Mouse (Mus musculus) stomach, postnatal 0 days (tissue): ENCODE data around the gene Rtn2.

Source experiments
- CTCF ChIP-seq: IDR thresholded peaks from 2 replicates; pipeline ENCODE4 v1.5.1; 2016; ENCODE audit warnings: antibody characterized with exemption, low read depth, mild to moderate bottlenecking, moderate library complexity
- EP300 ChIP-seq: optimal IDR thresholded peaks from 2 replicates; pipeline ENCODE3; 2016; ENCODE audit warnings: antibody characterized with exemption

DNA sequence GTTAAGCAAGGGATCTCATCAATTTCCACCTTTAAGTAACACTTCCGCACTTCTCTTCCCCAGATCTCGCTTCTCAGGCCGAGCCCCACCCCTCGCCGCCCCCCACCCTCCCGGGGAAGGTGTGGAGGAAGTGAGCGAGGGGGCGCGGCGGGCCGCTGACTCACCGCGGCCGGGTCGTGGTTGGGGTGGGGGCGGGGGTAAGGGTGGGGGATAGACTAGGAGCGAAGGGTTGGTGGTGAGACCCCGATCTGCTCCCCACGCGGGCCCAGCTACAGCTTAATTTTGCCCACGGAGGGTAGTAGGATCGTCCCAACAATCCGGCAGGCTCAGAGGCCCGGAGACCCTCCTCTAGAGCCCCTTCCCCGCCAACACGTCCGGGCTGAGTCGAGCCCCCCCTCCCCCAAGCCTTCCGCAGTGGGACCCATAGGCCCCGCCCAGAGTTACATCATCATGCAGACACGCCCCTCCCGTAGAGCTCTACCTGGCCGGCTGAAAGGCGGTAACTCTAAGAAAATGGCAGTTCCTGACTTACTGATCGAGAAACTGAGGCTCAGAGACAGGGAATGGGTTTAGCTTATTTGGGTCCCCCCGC, 10.2 kb upstream of the Rtn2 start:
- TF ChIP-seq CTCF (no peak), EP300 (no peak)
